Mouse (Mus musculus) liver, adult 2 months (tissue): ENCODE data around the gene Wnt5b. TPM values are rescaled to one million over a fixed set of nuclear protein-coding genes. Genes with fewer than 3 reads are reported as not detected.
"Not testable (repeated sequence)": the region's sequence is repeated elsewhere in the genome, so short reads cannot be mapped to it uniquely, and the experiment has no call there.

Source experiments
- DNase-seq: peaks from one replicate; pipeline ENCODE4 v3.0.0-alpha.2; 2011; ENCODE audit warnings: low read depth, low spot score; ENCODE audit errors: extremely low read depth
- H3K27ac ChIP-seq: fragments of 200-500 bp; replicated peaks from 2 replicates; pipeline ENCODE4 v1.5.1; 2012; ENCODE audit warnings: low read depth, mild to moderate bottlenecking, control low read depth, inconsistent platforms, low read length; ENCODE audit not compliant: insufficient read depth
- H3K27me3 ChIP-seq: fragments of 200-500 bp; 2 replicates; pipeline ENCODE4 v1.6.1; 2012; ENCODE audit warnings: mild to moderate bottlenecking, moderate library complexity, low read length, inconsistent platforms; ENCODE audit not compliant: control insufficient read depth, insufficient read depth
- H3K36me3 ChIP-seq: fragments of 200-500 bp; 2 replicates; pipeline ENCODE4 v1.6.1; 2012; ENCODE audit warnings: low read length, inconsistent platforms; ENCODE audit not compliant: control insufficient read depth, insufficient read depth
- H3K4me1 ChIP-seq: fragments of 200-500 bp; 2 replicates; pipeline ENCODE4 v1.6.1; 2011; ENCODE audit warnings: low read length; ENCODE audit not compliant: control insufficient read depth, insufficient read depth
- H3K4me3 ChIP-seq: fragments of 200-500 bp; 2 replicates; pipeline ENCODE4 v1.5.1; 2011; ENCODE audit warnings: low read depth, mild to moderate bottlenecking, control low read depth, low read length, moderate library complexity; ENCODE audit not compliant: insufficient read depth
- H3K79me2 ChIP-seq: fragments of 200-500 bp; 2 replicates; pipeline ENCODE4 v1.6.1; 2012; ENCODE audit warnings: inconsistent platforms, mild to moderate bottlenecking, low read length, moderate library complexity; ENCODE audit not compliant: control insufficient read depth, insufficient read depth
- H3K9ac ChIP-seq: fragments of 200-500 bp; 2 replicates; pipeline ENCODE4 v1.6.1; 2012; ENCODE audit warnings: low read depth, mild to moderate bottlenecking, control low read depth, inconsistent platforms, low read length
- CTCF ChIP-seq: fragments of 200-500 bp; IDR thresholded peaks from 2 replicates; pipeline ENCODE4 v1.5.1; 2011; ENCODE audit warnings: low read depth, low read length, control low read depth
- POLR2A ChIP-seq: fragments of 200-500 bp; IDR thresholded peaks from 2 replicates; pipeline ENCODE4 v1.6.1; 2011; ENCODE audit warnings: low read length, control low read depth; ENCODE audit not compliant: insufficient read depth; ENCODE audit errors: extremely low read depth
- WGBS: fragments of 180-500 bp; shearing (Covaris S2); methylation state at CpG from one replicate; pipeline ENCODE4 v1.1.7; 2018; 5-methylcytosine and 5-hydroxymethylcytosine counted together
- polyA plus RNA-seq: library from polyadenylated mRNA; depleted of rRNA; stranded (reverse); fragments of >200 nt; gene quantifications from 2 replicates; pipeline ENCODE4 v1.2.3, GENCODE M21; 2012
- total RNA-seq: library from RNA; depleted of rRNA; stranded (reverse); fragments of >200 nt; gene quantifications from 2 replicates; pipeline ENCODE4 v1.2.3, GENCODE M21; 2014

Gene Wnt5b
- total and polyA plus RNA-seq, 2 experiments = 4.7 to 5.8 TPM

GRCm38 (mm10) chr6:119443742-119444645 lies 100.2 kb downstream of the Wnt5b start:
- no peaks in the 10 kb centered on the region for H3K79me2 ChIP-seq
- peaks cover 9% of the 10 kb centered on the region for H3K4me1 ChIP-seq
- no peaks in the 10 kb centered on the region for H3K36me3 ChIP-seq
- no peaks in the 10 kb centered on the region for H3K27me3 ChIP-seq
- H3K27ac ChIP-seq = no peak overlapping the region
- DNase-seq = peak; percentile 65
- no peak overlapping the region for H3K4me3 ChIP-seq
- WGBS = 39% methylated on average over 12 of the region's 12 CpGs
- H3K9ac ChIP-seq = no peak overlapping the region
- TF ChIP-seq POLR2A = no peak
- TF ChIP-seq CTCF = peak; percentile 96

DNA sequence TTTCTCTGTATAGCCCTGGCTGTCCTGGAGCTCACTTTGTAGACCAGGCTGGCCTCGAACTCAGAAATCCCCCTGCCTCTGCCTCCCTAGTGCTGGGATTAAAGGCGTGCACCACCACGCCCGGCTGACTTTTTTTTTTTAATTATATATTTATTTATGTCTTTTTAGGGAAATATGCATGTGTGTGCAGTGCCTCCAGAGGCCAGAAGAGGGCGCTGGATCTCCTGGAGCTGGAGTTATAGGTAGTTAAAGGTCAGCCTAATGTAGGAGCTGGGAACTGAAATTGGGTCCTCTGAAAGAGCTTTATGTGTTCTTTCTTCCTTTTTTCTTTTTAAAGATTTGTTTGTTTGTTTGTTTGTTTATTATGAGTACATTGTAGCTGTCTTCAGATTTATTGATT lies 101.4 kb downstream of the Wnt5b start:
- DNase-seq, H3K27me3 ChIP-seq, H3K9ac ChIP-seq, H3K4me3 ChIP-seq, H3K36me3 ChIP-seq, H3K27ac ChIP-seq, H3K4me1 ChIP-seq, H3K79me2 ChIP-seq: not testable (repeated sequence)
- peak; percentile 45; the same call in 1 of the 2 replicates for TF ChIP-seq CTCF
- WGBS = 78% methylated on average over 5 of the region's 5 CpGs

DNA sequence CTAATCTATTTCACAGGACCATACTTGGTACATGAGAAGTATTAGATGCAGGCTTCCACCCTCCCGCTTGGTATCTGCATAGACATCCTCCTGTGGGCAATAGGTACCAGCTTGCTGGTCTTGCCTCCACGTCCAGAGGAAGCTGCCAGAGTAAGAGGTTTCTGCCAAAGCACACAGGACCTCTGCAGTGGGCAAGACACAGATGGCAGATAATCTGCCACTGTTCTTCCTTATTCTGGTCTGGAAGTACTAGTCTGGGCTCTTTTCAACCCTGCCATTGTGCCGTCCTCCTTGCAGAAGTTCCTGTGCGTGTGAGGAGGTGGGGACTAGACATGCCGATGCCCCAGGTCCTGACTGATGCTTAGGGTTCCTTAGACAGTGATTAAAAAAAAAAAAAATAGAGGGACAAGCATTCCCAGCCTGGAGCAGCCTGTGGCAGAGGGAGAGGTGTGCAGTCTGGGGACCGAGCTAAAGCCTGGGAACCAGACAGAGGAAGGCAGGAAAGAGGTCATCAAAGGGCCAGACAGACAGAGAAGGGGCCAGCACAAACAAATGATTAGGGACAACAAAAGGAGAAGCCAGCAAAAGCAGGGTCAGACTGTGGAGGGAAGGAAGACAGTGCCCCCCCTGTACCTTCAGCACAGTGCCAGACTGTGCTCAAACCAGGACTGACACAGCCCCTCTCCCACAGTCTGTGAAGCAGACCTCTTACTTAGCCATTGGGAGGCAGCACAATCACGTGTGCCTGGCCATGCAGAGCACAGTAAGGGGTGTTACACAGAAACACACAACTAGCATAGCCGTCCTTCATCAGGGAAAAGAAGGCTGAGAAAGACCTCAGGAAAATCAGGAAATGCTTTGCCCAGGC lies 106.0 kb downstream of the Wnt5b start:
- WGBS = 76% methylated on average over 8 of the region's 8 CpGs
- DNase-seq = no peak
- H3K4me3 ChIP-seq = no peak overlapping the region
- H3K27me3 ChIP-seq = no peaks in the 10 kb centered on the region
- H3K27ac ChIP-seq = no peak overlapping the region
- no peaks in the 10 kb centered on the region for H3K4me1 ChIP-seq
- H3K79me2 ChIP-seq = no peaks in the 10 kb centered on the region
- no peak overlapping the region for H3K9ac ChIP-seq
- TF ChIP-seq CTCF (no peak), POLR2A (no peak)
- no peaks in the 10 kb centered on the region for H3K36me3 ChIP-seq

- H3K79me2 ChIP-seq = peaks cover 3% of the 10 kb centered on the region; the same call in 1 of the 2 replicates
- H3K4me1 ChIP-seq = peaks cover 2% of the 10 kb centered on the region; the same call in 1 of the 2 replicates
- H3K27me3 ChIP-seq = no peaks in the 10 kb centered on the region
- H3K27ac ChIP-seq = no peak overlapping the region
- 58% methylated on average over 4 of the region's 4 CpGs for WGBS
- no peak for DNase-seq
- no peak for TF ChIP-seq CTCF
- no peak for TF ChIP-seq POLR2A
- H3K36me3 ChIP-seq = no peaks in the 10 kb centered on the region
- no peak overlapping the region for H3K9ac ChIP-seq
- no peak overlapping the region for H3K4me3 ChIP-seq
Measured at GRCm38 (mm10) chr6:119434394-119434793, 109.8 kb downstream of the Wnt5b start.

- no peak overlapping the region for H3K27ac ChIP-seq
- peaks cover 7% of the 10 kb centered on the region; the same call in 1 of the 2 replicates for H3K4me1 ChIP-seq
- WGBS = 85% methylated on average over 6 of the region's 6 CpGs
- peaks cover 3% of the 10 kb centered on the region; the same call in 1 of the 2 replicates for H3K79me2 ChIP-seq
- no peaks in the 10 kb centered on the region for H3K27me3 ChIP-seq
- TF ChIP-seq POLR2A = no peak
- no peak for TF ChIP-seq CTCF
- no peaks in the 10 kb centered on the region for H3K36me3 ChIP-seq
- no peak overlapping the region for H3K9ac ChIP-seq
- no peak overlapping the region for H3K4me3 ChIP-seq
- DNase-seq = no peak
Measured at GRCm38 (mm10) chr6:119431751-119432324, 112.3 kb downstream of the Wnt5b start.
